Mouse (Mus musculus): ENCODE results near the gene Ankrd61.
A peak's percentile ranks its signal among the peaks of the same experiment; 100 is the strongest.

The Ankrd61 gene

DNA sequence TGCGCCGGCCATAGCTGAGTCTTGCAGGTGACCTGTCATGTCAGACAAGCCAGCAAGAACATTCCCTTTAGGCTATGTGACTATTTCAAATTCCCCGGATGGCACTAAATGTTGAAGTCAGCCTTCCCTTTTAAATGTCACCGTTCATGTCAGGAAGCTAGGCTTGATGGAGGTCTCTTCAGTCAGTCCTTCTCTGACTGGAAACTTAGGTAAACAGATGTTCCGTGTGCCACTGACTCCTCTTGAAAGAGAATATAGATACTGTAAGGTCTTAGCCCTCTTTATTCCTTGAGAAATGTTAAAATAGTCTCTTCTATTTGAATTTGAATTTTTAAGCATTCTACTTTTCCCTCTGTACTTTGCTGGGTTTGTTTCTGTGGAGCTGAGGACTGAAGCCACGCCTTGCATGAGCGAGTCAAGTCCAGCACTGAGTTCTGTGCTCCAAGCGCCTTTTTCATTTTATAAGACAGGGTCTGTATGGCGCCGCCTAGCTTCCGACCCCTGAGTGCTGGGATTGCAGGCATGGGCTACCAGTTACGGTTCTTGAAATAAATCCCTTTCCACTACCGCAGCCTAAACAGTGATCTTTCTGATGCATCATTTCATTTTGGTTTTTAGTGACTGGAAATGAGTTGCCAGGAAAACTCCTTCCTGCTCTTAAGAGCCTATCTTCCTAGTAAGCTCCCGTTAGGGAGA, at the start of gene Ankrd61:
Gene Ankrd61, minus strand, starts transcription at position 51 of the 696 bp plus-strand sequence.
- DNase-seq (ENCODE audit: low spot score in 2 of 2): no peak

DNA sequence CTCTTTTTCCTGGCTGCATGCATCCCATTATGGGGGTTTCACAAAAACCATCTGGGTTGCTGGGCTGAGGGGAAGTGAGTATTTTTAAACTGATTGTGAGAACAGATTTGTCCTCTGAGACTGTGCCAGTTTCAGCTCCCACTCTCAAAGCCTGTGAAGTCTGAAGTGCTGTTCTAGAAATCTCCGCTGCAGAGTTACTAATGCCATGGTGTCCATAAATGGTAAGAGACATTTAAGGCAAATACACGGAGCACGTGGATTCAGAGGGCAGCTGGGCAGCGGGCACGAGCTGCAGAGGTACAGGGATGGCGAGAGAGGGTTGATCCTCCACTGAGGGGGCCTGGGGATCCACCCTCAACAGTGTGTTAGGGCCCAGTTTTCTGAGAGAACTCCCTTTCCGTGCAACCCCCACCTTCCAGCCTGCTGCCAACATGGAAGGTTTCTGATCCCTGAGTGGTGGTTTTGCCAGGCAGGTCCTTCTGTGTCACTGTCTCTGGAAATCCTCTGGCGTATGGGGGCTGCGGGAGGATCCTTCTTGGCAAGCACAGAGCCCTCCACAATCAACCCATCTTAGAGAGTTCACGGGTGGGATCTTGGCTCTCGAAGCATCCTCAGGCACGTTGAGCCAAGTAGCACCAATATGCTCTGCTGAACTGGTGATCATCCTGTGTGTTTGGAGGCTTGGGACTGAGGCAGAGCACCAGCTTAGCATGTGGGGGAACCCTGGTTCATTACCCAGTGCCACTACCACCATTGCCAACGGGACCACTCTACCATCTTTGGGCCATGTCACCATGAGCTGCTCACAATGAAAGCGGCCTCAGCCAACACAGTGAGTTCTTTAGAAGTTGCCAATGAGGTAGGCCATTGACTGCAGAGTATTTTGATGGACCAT, 46.0 kb upstream of the Ankrd61 start:
- no peak for DNase-seq (ENCODE audit: low spot score in 2 of 2)

DNA sequence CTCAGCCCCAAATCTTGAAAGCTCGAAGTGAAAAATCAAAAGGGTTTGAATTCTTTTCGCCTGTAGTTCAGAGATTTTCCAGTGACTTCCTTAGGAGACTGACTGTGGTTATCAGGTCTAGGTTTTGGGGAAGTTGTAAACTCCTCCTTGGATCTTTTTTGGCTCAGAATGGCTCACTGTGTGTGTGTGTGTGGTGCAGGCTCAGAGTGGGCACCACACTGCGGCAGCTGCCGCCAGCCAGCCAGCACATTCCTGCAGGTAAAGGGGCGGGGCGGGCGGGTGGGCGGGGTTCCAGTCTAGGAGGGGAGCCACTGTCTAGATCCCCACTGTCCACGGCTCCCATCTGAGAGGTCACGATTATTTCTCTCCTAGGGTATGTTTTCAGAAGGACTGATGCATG, 44.1 kb upstream of the Ankrd61 start:
- DNase-seq (ENCODE audit: low spot score in 2 of 2): no peak

DNA sequence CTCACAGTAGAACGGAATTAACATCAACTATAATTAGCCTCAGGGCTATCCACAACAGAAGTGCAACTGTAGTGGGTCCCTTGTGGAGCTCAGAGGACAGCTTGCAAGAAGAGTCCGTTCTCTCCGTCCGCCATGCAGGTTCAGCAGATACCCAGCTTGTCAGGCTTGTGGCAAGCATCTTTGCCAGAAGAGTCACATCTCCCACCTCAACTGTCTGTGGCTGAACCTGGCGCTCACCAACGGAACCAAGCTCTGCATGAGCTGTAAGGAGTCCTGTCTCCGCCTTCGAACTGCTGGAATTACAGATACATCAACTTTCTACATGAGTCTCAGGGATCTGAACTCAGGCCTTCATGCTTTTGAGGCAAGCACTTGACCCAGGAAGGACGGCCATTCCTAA, 38.7 kb upstream of the Ankrd61 start:
- DNase-seq (ENCODE audit: low spot score in 2 of 2): no peak

DNA sequence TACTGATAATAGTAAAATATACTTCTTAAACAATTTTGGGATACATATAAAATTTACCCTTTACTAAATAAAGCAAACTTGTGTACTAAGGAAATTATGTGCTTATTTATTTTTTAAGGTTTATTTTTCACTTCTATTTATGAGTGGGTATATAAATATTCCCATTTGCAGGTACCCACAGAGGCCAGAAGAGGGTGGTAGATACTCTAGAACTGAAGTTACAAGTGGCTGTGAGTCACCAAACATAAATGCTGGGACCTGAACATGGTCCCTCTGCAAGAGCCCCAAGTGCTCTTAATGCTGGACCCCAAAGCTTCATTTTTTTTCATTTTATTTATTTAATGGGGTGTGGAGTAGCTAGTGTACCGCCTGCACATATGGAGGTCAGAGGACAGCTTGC, 36.4 kb upstream of the Ankrd61 start:
- DNase-seq (ENCODE audit: low spot score in 2 of 2): no peak

DNA sequence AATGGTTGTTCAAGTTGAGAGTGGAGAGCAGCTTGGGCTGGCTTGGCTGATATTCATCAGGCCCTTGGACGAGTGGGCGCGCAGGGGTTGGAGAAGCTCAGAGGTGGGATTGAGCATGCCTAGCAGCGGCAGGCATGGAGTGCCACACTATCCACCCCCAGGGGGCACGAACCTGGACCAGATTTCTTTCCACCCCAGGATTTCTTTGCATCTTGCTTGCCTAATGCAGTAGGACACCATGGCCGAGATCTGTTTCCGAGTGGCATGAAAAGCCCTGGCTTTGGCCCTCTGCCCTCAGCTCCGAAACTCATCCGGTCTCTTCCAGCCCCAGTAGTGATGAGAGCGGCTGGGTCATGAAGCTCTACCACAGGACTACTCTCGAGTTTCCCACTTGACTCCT, 35.9 kb upstream of the Ankrd61 start:
- DNase-seq (ENCODE audit: low spot score in 2 of 2): no peak

DNA sequence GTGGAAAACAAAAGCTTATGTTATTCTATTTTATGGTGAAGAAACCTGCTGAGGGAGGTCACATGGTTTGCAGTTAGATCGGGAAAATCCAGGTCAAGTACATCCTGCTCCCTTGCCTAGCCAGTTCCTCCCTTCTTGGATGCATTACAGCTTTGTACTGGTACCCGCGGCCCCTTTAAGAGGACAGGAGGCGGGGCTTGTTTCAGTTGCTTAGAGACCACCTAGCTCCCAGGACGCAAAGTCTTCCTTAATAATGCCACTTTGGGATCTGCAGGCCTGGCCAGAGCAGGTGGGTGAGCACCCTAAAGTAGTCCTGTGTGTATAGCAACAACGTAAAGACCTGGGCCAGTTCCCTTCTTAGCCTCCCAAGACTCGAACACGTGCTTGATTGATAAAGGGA, 35.3 kb upstream of the Ankrd61 start, which contains the start of gene Rsph10b:
Gene Rsph10b, plus strand, starts transcription at position 205 of the 400 bp plus-strand sequence.
- DNase-seq (ENCODE audit: low spot score in 2 of 2): no peak

DNA sequence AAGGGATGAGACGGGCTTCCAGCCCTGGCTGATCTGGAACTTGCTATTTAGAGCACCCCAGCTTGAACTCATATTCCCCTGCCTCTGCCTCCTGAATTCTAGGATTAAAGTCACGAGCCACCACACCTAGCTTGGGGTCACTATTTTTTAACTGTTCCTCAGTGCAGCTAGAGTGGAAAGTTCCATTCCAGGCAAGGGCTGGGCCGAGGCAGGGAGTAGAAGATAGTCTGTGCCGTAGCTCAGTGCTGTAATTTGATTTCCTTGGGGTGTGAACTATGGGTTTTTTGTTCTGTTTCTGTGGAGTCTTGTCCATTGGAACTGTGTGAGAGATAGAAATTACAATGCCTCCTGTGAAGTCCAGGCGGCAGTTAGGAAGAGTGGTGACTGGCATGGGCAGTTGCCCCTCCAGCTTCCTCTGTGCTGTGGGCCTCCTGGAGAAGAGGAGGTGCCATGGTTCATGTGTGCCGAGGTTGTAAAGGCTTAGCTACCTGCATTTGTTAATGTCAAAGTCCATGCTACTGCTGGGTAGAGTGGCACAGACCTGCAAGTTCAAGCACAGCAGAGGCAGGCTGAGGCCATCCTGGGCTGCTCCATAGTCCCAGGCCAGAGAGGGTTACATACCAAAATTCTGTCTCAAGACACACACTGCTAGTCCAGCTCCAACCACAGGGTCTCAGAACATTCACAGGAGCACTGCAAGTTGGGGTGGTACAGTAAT, 34.5 kb upstream of the Ankrd61 start:
- DNase-seq (ENCODE audit: low spot score in 2 of 2): no peak

DNA sequence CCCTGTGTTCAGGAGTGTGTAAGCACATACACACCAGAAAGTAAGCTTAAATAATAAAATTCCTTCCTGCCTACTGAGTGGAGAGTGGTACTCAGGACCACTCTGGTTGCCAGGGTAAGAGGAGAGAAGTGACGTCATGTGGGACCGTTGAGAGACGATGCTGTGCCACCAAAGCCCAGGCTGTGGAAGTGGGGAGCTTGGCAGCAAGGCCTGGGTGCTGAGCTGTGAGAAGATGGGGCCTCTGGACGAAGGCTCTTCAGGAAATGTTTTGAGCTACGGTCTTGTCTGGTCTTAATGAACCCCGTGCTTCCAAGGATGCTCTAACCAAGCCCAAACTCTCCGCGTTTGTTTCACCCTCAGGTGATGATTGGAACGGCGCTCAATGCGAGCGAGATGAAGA, 33.2 kb upstream of the Ankrd61 start:
- DNase-seq (ENCODE audit: low spot score in 2 of 2): no peak

DNA sequence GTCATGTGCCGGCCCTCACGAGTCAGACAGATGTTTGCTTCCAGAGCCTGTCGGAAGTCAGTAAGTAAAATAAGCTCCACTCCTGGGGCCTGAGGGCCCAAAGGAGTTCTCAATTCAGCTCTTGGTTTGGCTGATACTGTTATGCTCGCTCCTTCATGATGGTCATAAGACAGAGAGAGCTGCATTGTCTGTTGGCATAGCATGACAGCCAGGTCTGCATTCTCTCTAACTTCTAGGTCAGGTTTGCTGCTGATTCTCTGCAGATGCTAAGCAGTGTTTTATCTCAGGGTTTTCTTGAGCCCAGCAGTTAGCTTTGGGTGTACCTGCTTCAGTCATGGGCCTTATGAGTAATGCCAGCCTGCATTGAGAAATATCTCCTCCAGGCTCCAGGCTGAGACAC, 31.8 kb upstream of the Ankrd61 start:
- no peak for DNase-seq (ENCODE audit: low spot score in 2 of 2)

DNA sequence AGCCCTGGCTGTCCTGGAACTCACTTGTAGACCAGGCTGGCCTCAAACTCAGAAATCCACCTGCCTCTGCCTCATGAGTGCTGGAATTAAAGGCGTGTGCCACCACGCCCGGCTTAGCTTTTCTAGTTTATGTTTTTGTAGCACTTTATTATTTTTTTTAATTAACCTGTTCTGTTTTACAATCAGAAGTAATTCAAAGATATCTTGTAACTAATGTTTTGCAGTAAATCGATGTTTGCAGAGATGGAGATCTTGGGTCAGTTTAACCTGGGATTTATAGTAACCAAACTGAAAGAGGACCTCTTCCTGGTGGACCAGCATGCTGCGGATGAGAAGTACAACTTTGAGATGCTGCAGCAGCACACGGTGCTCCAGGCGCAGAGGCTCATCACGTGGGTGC, 30.4 kb upstream of the Ankrd61 start, which contains the start of gene Gm42421:
Gene Gm42421, plus strand, starts transcription at position 301 of the 400 bp plus-strand sequence.
- no peak for DNase-seq (ENCODE audit: low spot score in 2 of 2)

DNA sequence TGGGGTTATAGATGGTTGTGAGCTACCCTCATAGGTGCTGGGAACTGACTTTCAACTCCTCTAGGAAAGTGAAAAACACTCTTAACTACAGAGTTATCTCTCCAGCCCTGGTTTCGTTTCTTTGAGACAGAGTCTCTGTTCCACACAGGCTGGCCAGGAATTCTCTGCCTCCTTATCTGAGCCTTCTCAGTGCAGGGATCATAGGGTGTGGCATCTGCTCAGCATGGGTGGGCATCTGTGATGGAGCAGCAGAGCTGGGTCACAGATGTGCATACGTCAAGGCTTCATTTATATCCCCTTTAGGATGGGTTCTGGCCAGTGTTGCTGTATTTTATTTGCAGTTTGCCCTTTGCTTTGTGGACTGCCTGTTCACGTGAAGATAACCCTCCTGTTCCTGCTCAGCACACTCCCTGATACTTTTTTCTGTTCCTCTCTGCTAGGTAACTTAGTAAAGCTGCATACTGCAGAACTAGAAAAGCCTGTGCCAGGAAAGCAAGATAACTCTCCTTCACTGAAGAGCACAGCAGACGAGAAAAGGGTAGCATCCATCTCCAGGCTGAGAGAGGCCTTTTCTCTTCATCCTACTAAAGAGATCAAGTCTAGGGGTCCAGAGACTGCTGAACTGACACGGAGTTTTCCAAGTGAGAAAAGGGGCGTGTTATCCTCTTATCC, 27.4 kb upstream of the Ankrd61 start:
- no peak for DNase-seq (ENCODE audit: low spot score in 2 of 2)

DNA sequence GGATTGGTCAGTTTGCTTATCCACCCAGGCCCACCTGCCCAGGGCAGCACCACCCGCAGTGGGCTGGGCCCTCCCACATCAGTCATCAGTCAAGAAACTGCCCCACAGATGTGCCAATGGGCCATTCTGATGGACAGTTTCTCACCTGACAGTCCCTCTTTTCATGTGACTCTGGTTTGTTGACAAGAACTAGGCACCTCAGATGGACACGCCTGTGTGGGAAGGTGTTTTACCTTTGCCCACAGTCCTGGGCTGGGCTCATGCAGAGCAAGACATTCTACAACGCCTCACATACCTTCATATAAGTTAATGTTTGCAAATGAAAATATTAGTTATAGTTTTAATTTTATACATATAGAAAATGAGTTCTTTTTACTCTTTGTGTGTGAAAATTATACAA, 20.6 kb upstream of the Ankrd61 start:
- DNase-seq (ENCODE audit: low spot score in 2 of 2): no peak

DNA sequence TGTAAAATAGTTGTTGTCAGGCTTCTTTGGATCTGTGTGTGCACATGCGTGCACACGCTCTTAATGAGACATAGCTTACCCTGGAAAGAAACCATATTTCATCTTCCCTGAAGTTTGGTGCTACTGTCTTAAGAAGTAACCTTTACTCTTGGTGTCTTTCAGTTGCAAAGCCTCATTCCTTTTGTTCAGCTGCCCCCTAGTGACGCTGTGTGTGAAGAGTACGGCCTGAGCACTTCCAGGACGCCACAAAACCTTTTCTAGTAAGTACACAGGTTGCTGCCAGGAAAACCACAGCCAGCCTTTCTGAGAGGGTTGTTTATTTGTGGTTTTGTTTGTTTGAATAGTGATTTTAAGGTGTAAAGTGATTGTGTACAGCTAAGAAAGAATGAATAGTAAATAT, 19.9 kb upstream of the Ankrd61 start:
- peak; percentile 23 to 53 for DNase-seq (ENCODE audit: low spot score in 2 of 2)

DNA sequence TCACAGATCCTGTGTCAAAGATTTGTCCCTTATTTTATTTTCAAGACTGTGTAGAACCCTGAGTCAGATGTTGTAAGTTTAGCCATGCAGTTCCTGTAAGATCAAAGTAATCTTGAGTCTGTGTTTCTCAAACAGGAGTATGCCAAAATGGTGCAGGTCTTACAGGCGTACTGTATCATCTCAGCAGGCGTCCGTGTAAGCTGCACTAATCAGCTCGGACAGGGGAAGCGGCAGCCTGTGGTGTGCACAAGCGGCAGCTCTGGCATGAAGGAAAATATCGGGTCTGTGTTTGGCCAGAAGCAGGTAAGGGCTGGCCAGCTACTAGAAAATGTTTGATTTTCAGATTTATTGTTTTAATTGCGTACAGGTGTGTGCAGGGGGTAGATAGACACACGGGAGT, 18.7 kb upstream of the Ankrd61 start:
- no peak for DNase-seq (ENCODE audit: low spot score in 2 of 2)

DNA sequence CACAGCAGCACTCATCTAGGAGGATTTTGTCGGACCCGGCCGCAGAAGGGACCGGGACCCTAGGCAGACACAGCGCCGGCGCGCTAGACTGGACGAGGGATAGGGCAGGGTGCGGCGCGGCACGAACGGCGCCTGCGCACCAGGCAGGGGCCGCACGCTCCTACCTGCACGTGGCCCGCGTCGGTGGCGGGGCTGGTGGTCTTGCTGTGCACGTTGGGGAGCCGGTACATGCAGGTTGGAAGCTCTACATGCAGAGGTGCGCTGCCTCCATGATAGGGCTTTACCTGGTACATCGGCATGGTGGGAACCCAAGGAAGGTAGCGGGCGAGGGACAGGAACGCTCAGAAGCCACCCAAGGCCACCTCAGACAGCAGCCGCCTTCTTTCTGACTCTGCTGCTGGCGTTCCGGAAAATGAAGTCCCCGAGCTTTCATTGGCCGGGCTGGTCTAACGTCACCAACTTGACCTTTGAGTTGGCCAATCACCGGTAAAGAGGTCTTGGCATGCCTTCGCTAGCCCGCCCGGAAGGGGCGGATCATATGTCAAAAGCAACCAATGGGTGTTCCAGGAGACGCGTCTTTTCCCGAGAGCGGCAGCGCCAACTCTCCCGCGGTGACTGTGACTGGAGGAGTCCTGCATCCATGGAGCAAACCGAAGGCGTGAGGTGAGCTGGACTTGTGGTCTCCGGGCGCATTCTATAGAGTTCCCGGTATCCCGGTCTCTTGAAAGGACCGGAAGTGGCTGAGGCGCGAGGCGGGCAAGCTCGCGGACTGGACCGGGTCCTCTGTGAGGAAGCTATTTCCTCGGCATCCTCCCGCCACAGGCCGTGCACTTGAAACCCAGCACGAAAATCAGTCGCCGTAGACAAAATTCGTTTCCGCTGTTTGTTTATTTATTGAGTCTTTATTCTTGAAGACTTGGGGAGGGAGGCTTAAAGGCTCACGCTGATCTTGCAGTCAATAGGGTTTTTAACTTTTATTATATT, 12.2 kb upstream of the Ankrd61 start, which contains the start of the genes Aimp2 and Pms2:
Gene Aimp2, minus strand, starts transcription at position 431 of the 984 bp plus-strand sequence.
Gene Pms2, plus strand, starts transcription at position 548 of the 984 bp plus-strand sequence.
- DNase-seq (ENCODE audit: low spot score in 2 of 2): peak; percentile 84 to 87

DNA sequence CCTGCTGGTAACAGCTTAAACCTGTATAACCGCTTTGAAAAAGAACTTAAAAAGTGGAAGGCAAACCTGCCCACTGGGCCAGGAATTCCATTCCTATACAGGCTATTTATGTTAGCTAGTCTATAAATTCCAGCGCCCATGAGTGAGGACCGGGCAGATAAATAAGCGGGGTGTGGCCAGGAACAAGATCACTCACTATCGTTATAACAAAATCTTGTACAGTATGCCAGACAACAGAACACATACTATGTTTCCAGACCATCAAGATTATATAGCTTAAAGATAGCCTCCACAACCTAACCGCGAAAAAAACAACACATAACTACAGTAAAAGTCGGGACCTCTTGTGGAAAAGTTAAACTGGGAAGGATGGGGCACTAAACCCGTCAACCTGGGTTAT, 11.4 kb upstream of the Ankrd61 start:
- no peak for DNase-seq (ENCODE audit: low spot score in 2 of 2)

DNA sequence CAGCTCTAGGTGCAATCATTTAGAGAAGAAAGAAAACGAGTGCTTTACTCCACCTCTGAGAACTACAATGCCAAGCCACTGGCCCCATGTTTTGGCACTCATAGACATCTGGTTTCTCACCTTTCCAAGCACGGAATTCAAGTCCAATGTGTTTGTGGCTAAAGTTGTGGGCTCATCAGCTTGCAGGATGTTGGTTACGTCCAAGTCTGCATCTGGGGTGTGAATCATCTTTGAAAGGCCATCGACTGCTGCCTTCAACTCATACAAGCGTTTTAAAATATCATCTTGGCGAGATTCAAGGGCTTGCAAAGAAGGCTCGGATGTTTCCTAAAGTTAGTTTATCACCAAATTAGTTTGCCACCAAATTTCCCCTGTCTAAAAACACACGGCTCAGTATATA, 8.9 kb upstream of the Ankrd61 start:
- DNase-seq (ENCODE audit: low spot score in 2 of 2): no peak

DNA sequence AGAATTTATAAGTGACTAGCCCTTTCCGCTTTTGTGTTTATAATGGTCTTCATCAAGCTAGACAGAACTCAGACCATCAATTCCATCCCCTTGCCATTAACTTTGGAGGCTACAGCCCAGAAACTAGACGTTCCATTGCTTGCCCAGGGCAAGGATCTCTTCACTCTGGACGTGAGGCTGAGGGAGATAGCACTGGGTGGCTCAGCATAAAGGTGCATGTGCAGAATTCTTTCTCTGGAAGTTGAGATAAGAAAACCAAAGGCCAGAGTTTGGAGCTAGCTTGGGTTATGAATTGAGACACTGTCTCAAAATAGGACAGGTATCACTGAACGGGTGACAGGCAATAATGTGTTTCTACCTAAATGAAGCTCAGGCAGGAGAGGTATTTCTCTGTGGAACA, 6.3 kb upstream of the Ankrd61 start:
- DNase-seq (ENCODE audit: low spot score in 2 of 2): no peak

DNA sequence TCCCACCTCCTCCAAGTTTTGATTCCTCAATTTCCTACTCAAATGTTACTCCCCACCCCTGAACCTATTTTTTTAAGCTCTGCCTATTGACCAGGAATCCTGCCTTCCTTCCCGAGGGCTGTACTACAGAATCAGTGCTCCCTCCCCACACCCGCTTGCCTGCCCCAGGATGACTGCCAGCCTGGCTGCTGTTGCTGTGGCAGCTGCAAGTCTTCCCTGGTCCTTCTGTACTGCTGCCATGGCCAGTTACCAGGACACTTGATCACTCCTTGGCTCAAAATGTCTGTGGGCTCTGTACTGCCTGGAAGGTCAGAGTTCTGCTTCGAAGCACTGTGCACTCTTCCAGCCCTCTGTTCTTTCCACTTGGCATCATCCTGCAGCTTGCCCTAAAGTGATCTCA, 4.6 kb upstream of the Ankrd61 start:
- DNase-seq (ENCODE audit: low spot score in 2 of 2): no peak
